Mouse (Mus musculus): Measurements from ENCODE around the gene Dnajb11. TPM values are rescaled to one million over a fixed set of nuclear protein-coding genes. Genes with fewer than 3 reads are reported as not detected.
A peak's percentile ranks its signal among the peaks of the same experiment; 100 is the strongest.

Dnajb11 gene
- polyA plus RNA-seq, 1 experiment from 2014 or later: 100 TPM

- Histone ChIP-seq H3K4me3 (ENCODE audit: low read depth, low read length) (no peak within 1 kb of the TSS), H3K4me2 (no peak within 1 kb of the TSS), H3K9ac (ENCODE audit: low read length) (no peak within 1 kb of the TSS), H3K4me1 (ENCODE audit: control insufficient read depth, insufficient read depth, low read length) (0 out of 2 replicates have a peak, but pooled peaks cover 3% of the 10 kb centered on the region), H3K9me3 (ENCODE audit: control insufficient read depth, low read length) (no peaks in the 10 kb centered on the region), H3K36me3 (ENCODE audit: control insufficient read depth, insufficient read depth, low read length) (no peaks in the 10 kb centered on the region), H3K27me3 (ENCODE audit: control insufficient read depth, insufficient read depth, low read length) (no peaks in the 10 kb centered on the region), H3K27ac (ENCODE audit: low read depth, low read length) (no peak within 1 kb of the TSS)
- DNase-seq (ENCODE audit: low spot score, missing footprints) (no peak), ATAC-seq (ENCODE audit: low FRiP score) (no peak)
- 91% methylated on average over 11 of the region's 11 CpGs for WGBS
Observed at GRCm38 (mm10) chr16:22890683-22891510, 33.3 kb downstream of the Dnajb11 start, which contains the start of gene Ahsg. Gene Ahsg, plus strand, starts transcription at chr16:22891277.

- Histone ChIP-seq H3K9me3 (ENCODE audit: control insufficient read depth, low read length) (no peaks in the 10 kb centered on the region), H3K4me2 (no peak overlapping the region), H3K36me3 (ENCODE audit: control insufficient read depth, insufficient read depth, low read length) (no peaks in the 10 kb centered on the region), H3K27ac (ENCODE audit: low read depth, low read length) (no peak overlapping the region), H3K9ac (ENCODE audit: low read length) (no peak overlapping the region), H3K4me1 (ENCODE audit: control insufficient read depth, insufficient read depth, low read length) (0 out of 2 replicates have a peak, but pooled peaks cover 3% of the 10 kb centered on the region), H3K27me3 (ENCODE audit: control insufficient read depth, insufficient read depth, low read length) (no peaks in the 10 kb centered on the region), H3K4me3 (ENCODE audit: low read depth, low read length) (no peak overlapping the region)
- WGBS: 90% methylated on average over 8 of the region's 8 CpGs
- ATAC-seq (ENCODE audit: low FRiP score): no peak
- DNase-seq (ENCODE audit: low spot score, missing footprints): no peak
Observed at GRCm38 (mm10) chr16:22891733-22892154, 34.1 kb downstream of the Dnajb11 start.

GRCm38 (mm10) chr16:22894095-22894494, 36.5 kb downstream of the Dnajb11 start:
- Histone ChIP-seq H3K27me3 (ENCODE audit: control insufficient read depth, insufficient read depth, low read length) (no peaks in the 10 kb centered on the region), H3K36me3 (ENCODE audit: control insufficient read depth, insufficient read depth, low read length) (no peaks in the 10 kb centered on the region; the same call in 1 of the 2 replicates), H3K4me3 (ENCODE audit: low read depth, low read length) (no peak overlapping the region), H3K9me3 (ENCODE audit: control insufficient read depth, low read length) (no peaks in the 10 kb centered on the region), H3K27ac (ENCODE audit: low read depth, low read length) (no peak overlapping the region), H3K4me1 (ENCODE audit: control insufficient read depth, insufficient read depth, low read length) (no peaks in the 10 kb centered on the region), H3K9ac (ENCODE audit: low read length) (no peak overlapping the region), H3K4me2 (no peak overlapping the region)
- 82% methylated on average over 7 of the region's 8 CpGs for WGBS
- DNase-seq (ENCODE audit: low spot score, missing footprints) (no peak), ATAC-seq (ENCODE audit: low FRiP score) (no peak)

- H3K27ac ChIP-seq (ENCODE audit: low read depth, low read length): no peak overlapping the region
- DNase-seq (ENCODE audit: low spot score, missing footprints) (no peak), ATAC-seq (ENCODE audit: low FRiP score) (no peak)
- H3K9ac ChIP-seq (ENCODE audit: low read length): no peak overlapping the region
- H3K9me3 ChIP-seq (ENCODE audit: control insufficient read depth, low read length): no peaks in the 10 kb centered on the region
- H3K27me3 ChIP-seq (ENCODE audit: control insufficient read depth, insufficient read depth, low read length): no peaks in the 10 kb centered on the region
- H3K4me3 ChIP-seq (ENCODE audit: low read depth, low read length): no peak overlapping the region
- 75% methylated on average over 2 of the region's 2 CpGs for WGBS
- H3K36me3 ChIP-seq (ENCODE audit: control insufficient read depth, insufficient read depth, low read length): no peaks in the 10 kb centered on the region; the same call in 1 of the 2 replicates
- no peaks in the 10 kb centered on the region for H3K4me1 ChIP-seq (ENCODE audit: control insufficient read depth, insufficient read depth, low read length)
- H3K4me2 ChIP-seq: no peak overlapping the region
Observed at GRCm38 (mm10) chr16:22896618-22897017, 39.0 kb downstream of the Dnajb11 start.

- Histone ChIP-seq H3K27me3 (ENCODE audit: control insufficient read depth, insufficient read depth, low read length) (no peaks in the 10 kb centered on the region), H3K4me1 (ENCODE audit: control insufficient read depth, insufficient read depth, low read length) (no peaks in the 10 kb centered on the region), H3K36me3 (ENCODE audit: control insufficient read depth, insufficient read depth, low read length) (no peaks in the 10 kb centered on the region; the same call in 1 of the 2 replicates), H3K9me3 (ENCODE audit: control insufficient read depth, low read length) (no peaks in the 10 kb centered on the region), H3K9ac (ENCODE audit: low read length) (no peak overlapping the region), H3K27ac (ENCODE audit: low read depth, low read length) (no peak overlapping the region), H3K4me2 (no peak overlapping the region), H3K4me3 (ENCODE audit: low read depth, low read length) (no peak overlapping the region)
- 71% methylated on average over 5 of the region's 5 CpGs for WGBS
- no peak for DNase-seq (ENCODE audit: low spot score, missing footprints)
- ATAC-seq (ENCODE audit: low FRiP score): no peak
Observed at GRCm38 (mm10) chr16:22899346-22899745, 41.7 kb downstream of the Dnajb11 start.

- H3K27me3 ChIP-seq (ENCODE audit: control insufficient read depth, insufficient read depth, low read length): no peaks in the 10 kb centered on the region
- 81% methylated on average over 10 of the region's 10 CpGs for WGBS
- no peaks in the 10 kb centered on the region; the same call in 1 of the 2 replicates for H3K36me3 ChIP-seq (ENCODE audit: control insufficient read depth, insufficient read depth, low read length)
- no peak overlapping the region for H3K4me3 ChIP-seq (ENCODE audit: low read depth, low read length)
- ATAC-seq (ENCODE audit: low FRiP score) (no peak), DNase-seq (ENCODE audit: low spot score, missing footprints) (no peak)
- no peak overlapping the region for H3K9ac ChIP-seq (ENCODE audit: low read length)
- H3K27ac ChIP-seq (ENCODE audit: low read depth, low read length): no peak overlapping the region
- H3K4me2 ChIP-seq: no peak overlapping the region
- H3K9me3 ChIP-seq (ENCODE audit: control insufficient read depth, low read length): no peaks in the 10 kb centered on the region
- no peaks in the 10 kb centered on the region for H3K4me1 ChIP-seq (ENCODE audit: control insufficient read depth, insufficient read depth, low read length)
Observed at GRCm38 (mm10) chr16:22899866-22900570, 42.4 kb downstream of the Dnajb11 start.

- H3K27me3 ChIP-seq (ENCODE audit: control insufficient read depth, insufficient read depth, low read length): no peaks in the 10 kb centered on the region
- no peaks in the 10 kb centered on the region for H3K4me1 ChIP-seq (ENCODE audit: control insufficient read depth, insufficient read depth, low read length)
- ATAC-seq (ENCODE audit: low FRiP score) (no peak), DNase-seq (ENCODE audit: low spot score, missing footprints) (no peak)
- 81% methylated on average over 3 of the region's 3 CpGs for WGBS
- H3K9ac ChIP-seq (ENCODE audit: low read length): no peak overlapping the region
- no peaks in the 10 kb centered on the region; the same call in 1 of the 2 replicates for H3K36me3 ChIP-seq (ENCODE audit: control insufficient read depth, insufficient read depth, low read length)
- H3K27ac ChIP-seq (ENCODE audit: low read depth, low read length): no peak overlapping the region
- H3K4me3 ChIP-seq (ENCODE audit: low read depth, low read length): no peak overlapping the region
- H3K4me2 ChIP-seq: no peak overlapping the region
- H3K9me3 ChIP-seq (ENCODE audit: control insufficient read depth, low read length): no peaks in the 10 kb centered on the region
Observed at GRCm38 (mm10) chr16:22901326-22901725, 43.7 kb downstream of the Dnajb11 start.

- Histone ChIP-seq H3K27me3 (ENCODE audit: control insufficient read depth, insufficient read depth, low read length) (no peaks in the 10 kb centered on the region), H3K9ac (ENCODE audit: low read length) (no peak overlapping the region), H3K27ac (ENCODE audit: low read depth, low read length) (no peak overlapping the region), H3K4me1 (ENCODE audit: control insufficient read depth, insufficient read depth, low read length) (no peaks in the 10 kb centered on the region), H3K36me3 (ENCODE audit: control insufficient read depth, insufficient read depth, low read length) (no peaks in the 10 kb centered on the region), H3K9me3 (ENCODE audit: control insufficient read depth, low read length) (no peaks in the 10 kb centered on the region), H3K4me2 (no peak overlapping the region), H3K4me3 (ENCODE audit: low read depth, low read length) (no peak overlapping the region)
- DNase-seq (ENCODE audit: low spot score, missing footprints): no peak
- no peak for ATAC-seq (ENCODE audit: low FRiP score)
- 93% methylated on average over 6 of the region's 6 CpGs for WGBS
Observed at GRCm38 (mm10) chr16:22909290-22909689, 51.6 kb downstream of the Dnajb11 start.

GRCm38 (mm10) chr16:22911986-22912385, 54.3 kb downstream of the Dnajb11 start:
- no peaks in the 10 kb centered on the region for H3K4me1 ChIP-seq (ENCODE audit: control insufficient read depth, insufficient read depth, low read length)
- H3K27ac ChIP-seq (ENCODE audit: low read depth, low read length): no peak overlapping the region
- H3K9ac ChIP-seq (ENCODE audit: low read length): no peak overlapping the region
- H3K4me3 ChIP-seq (ENCODE audit: low read depth, low read length): no peak overlapping the region
- H3K27me3 ChIP-seq (ENCODE audit: control insufficient read depth, insufficient read depth, low read length): no peaks in the 10 kb centered on the region
- DNase-seq (ENCODE audit: low spot score, missing footprints): peak; percentile 49
- H3K4me2 ChIP-seq: no peak overlapping the region
- H3K36me3 ChIP-seq (ENCODE audit: control insufficient read depth, insufficient read depth, low read length): no peaks in the 10 kb centered on the region
- H3K9me3 ChIP-seq (ENCODE audit: control insufficient read depth, low read length): no peaks in the 10 kb centered on the region
- WGBS: 75% methylated on average over 3 of the region's 3 CpGs
- no peak for ATAC-seq (ENCODE audit: low FRiP score)
